Mouse (Mus musculus) forebrain, embryonic 14.5 days (tissue): ENCODE results near the gene Fscn3. TPM values are rescaled to one million over a fixed set of nuclear protein-coding genes. Genes with fewer than 3 reads are reported as not detected.
A peak's percentile ranks its signal among the peaks of the same experiment; 100 is the strongest.

ENCODE experiments used
- ATAC-seq: fragments of 200-750 bp; cut with Nextera tagmentation; 2 replicates; pipeline ENCODE4 v1.8.0; 2017; ENCODE audit warnings: mild to moderate bottlenecking, moderate library complexity
- DNase-seq: peaks from one replicate; pipeline ENCODE4 v3.0.0-alpha.2; 2015; ENCODE audit warnings: low spot score
- H3K27ac ChIP-seq: fragments of 300-500 bp; sonication (generic); 2 replicates; pipeline ENCODE4 v1.5.1; 2014; ENCODE audit warnings: low read depth, mild to moderate bottlenecking, control low read depth, low read length, moderate library complexity
- H3K27me3 ChIP-seq: fragments of 300-500 bp; sonication (generic); replicated peaks from 2 replicates; pipeline ENCODE4 v1.6.1; 2014; ENCODE audit warnings: low read length, control low read depth, mixed read lengths; ENCODE audit not compliant: control insufficient read depth, insufficient read depth
- H3K36me3 ChIP-seq: fragments of 300-500 bp; sonication (generic); 2 replicates; pipeline ENCODE4 v1.6.1; 2014; ENCODE audit warnings: low read length, control low read depth; ENCODE audit not compliant: control insufficient read depth, insufficient read depth
- H3K4me1 ChIP-seq: fragments of 300-500 bp; sonication (generic); 2 replicates; pipeline ENCODE4 v1.6.1; 2014; ENCODE audit warnings: antibody characterized with exemption, low read length, control low read depth; ENCODE audit not compliant: control insufficient read depth, insufficient read depth
- H3K4me2 ChIP-seq: fragments of 300-500 bp; sonication (generic); 2 replicates; pipeline ENCODE4 v1.6.1; 2014; ENCODE audit warnings: mild to moderate bottlenecking, control low read depth, low read length
- H3K4me3 ChIP-seq: fragments of 300-500 bp; sonication (generic); 2 replicates; pipeline ENCODE4 v1.5.1; 2014; ENCODE audit warnings: low read depth, low read length, control low read depth
- H3K9ac ChIP-seq: fragments of 300-500 bp; sonication (generic); 2 replicates; pipeline ENCODE4 v1.6.1; 2014; ENCODE audit warnings: mild to moderate bottlenecking, low read length, control low read depth, moderate library complexity
- H3K9me3 ChIP-seq: fragments of 300-500 bp; sonication (generic); replicated peaks from 2 replicates; pipeline ENCODE4 v1.6.1; 2016; ENCODE audit warnings: low read length, control low read depth, mixed read lengths; ENCODE audit not compliant: control insufficient read depth
- WGBS: fragments of 180-500 bp; shearing (Covaris S2); extraction: QIAGEN DNeasy Blood & Tissue Kit; methylation state at CpG from one replicate; pipeline ENCODE4 v1.1.7; 2014; 5-methylcytosine and 5-hydroxymethylcytosine counted together
- polyA plus RNA-seq: library from polyadenylated mRNA; unstranded; fragments of >200 nt; fragmentation: Nextera tagmentation; extraction: Ambion mirVana; gene quantifications from 2 replicates; pipeline ENCODE4 v1.2.1, GENCODE M21; 2014

Gene Fscn3
- polyA plus RNA-seq, 1 experiment from 2014 or later, result not detected

DNA sequence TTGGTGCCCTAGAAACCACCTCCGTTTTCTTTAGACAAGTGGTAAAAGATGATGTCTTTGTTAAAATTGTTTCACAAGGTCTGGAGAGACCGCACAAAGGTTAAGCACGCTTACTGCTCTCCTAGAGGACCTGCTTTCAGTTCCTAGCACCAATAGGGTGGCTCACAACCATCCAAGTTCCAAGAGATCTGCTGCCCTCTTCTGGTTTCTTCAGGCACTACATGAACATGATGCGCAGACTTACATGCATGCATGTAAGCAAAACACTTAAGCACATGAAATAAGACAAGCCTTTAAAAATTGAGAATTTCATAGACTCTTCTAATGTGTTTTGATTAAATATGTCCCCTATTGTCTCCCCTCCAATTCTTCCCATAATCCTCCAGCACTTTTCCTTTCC is 27.8 kb upstream of the Fscn3 start:
- Histone ChIP-seq H3K4me1 (peaks cover 12% of the 10 kb centered on the region), H3K9me3 (0 out of 2 replicates have a peak, but pooled peaks cover 3% of the 10 kb centered on the region), H3K4me3 (no peak overlapping the region), H3K36me3 (no peaks in the 10 kb centered on the region), H3K27ac (no peak overlapping the region), H3K9ac (no peak overlapping the region), H3K4me2 (no peak overlapping the region), H3K27me3 (peaks cover 6% of the 10 kb centered on the region; the same call in 1 of the 2 replicates)
- WGBS, result 93% methylated on average over 4 of the region's 4 CpGs
- ATAC-seq (no peak), DNase-seq (no peak)

- ATAC-seq, result no peak
Measured at GRCm38 (mm10) chr6:28410053-28410452, 17.5 kb upstream of the Fscn3 start.

GRCm38 (mm10) chr6:28411236-28411635 is 16.4 kb upstream of the Fscn3 start:
- WGBS, result 64% methylated on average over 2 of the region's 2 CpGs
- Histone ChIP-seq H3K9ac (no peak overlapping the region), H3K27ac (no peak overlapping the region), H3K4me3 (no peak overlapping the region), H3K4me1 (no peaks in the 10 kb centered on the region), H3K9me3 (no peaks in the 10 kb centered on the region), H3K4me2 (no peak overlapping the region), H3K36me3 (peaks cover 5% of the 10 kb centered on the region), H3K27me3 (no peaks in the 10 kb centered on the region)
- DNase-seq (no peak), ATAC-seq (no peak)

More at GRCm38 (mm10) chr6:28410053-28410452, 17.5 kb upstream of the Fscn3 start:
- H3K4me1 ChIP-seq, result no peaks in the 10 kb centered on the region
- H3K4me2 ChIP-seq, result no peak overlapping the region
- H3K27ac ChIP-seq, result no peak overlapping the region
- H3K9me3 ChIP-seq, result no peaks in the 10 kb centered on the region
- no peak overlapping the region for H3K9ac ChIP-seq
- H3K4me3 ChIP-seq, result no peak overlapping the region
- H3K27me3 ChIP-seq, result no peaks in the 10 kb centered on the region
- H3K36me3 ChIP-seq, result no peaks in the 10 kb centered on the region; the same call in 1 of the 2 replicates
- WGBS, result 90% methylated on average over 9 of the region's 9 CpGs
- no peak for DNase-seq

GRCm38 (mm10) chr6:28416981-28417380 is 10.6 kb upstream of the Fscn3 start:
- Histone ChIP-seq H3K4me2 (no peak overlapping the region), H3K9ac (no peak overlapping the region), H3K27me3 (no peaks in the 10 kb centered on the region), H3K36me3 (peaks cover 27% of the 10 kb centered on the region), H3K4me3 (no peak overlapping the region), H3K27ac (no peak overlapping the region), H3K9me3 (no peaks in the 10 kb centered on the region), H3K4me1 (peaks cover 14% of the 10 kb centered on the region)
- WGBS, result 83% methylated on average over 4 of the region's 4 CpGs
- ATAC-seq, result no peak
- DNase-seq, result no peak

DNA sequence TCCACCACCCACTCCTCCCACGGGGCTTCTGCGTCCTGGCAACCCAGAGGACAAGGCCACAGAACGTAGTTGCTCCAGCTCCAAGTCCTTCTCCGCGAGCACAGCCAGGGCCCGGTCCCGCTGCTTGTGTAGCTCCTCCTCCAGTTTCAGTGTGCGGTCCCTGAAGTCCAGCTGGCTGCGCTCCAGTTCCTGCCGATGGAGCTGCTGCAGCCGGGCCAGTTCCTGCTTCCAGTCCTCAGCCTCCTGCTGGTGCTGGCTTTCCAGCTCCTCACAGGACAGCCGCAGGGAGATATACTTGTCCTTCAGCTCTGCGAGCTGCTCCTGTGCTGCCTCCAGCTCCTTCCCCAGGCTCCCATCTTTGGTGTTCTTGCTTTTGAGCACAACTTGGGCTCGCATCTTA is 9.1 kb upstream of the Fscn3 start:
- WGBS, result 82% methylated on average over 14 of the region's 14 CpGs

DNA sequence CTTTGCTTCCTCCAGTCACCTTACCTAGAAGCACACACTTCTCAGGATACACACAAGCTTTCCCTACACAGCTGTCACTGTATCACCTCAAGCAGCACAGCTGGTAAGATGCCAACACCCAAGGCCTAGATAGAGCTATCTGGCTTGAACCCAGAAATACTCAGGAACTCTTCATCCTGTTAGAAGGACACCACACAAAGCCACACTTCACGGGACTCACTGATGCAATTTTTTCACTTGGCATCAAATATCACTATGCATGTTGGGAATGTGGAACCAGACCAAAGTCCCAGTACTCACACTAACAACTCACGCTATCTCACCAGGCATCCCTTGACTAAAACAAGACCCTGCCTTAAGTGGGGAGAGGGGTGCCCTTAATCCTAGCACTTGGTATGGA is 7.9 kb upstream of the Fscn3 start:
- no peak for ATAC-seq
- DNase-seq, result no peak
- peaks cover 27% of the 10 kb centered on the region for H3K36me3 ChIP-seq
- peaks cover 23% of the 10 kb centered on the region for H3K4me1 ChIP-seq
- H3K4me2 ChIP-seq, result peak overlapping the region; percentile 82
- H3K4me3 ChIP-seq, result no peak overlapping the region
- H3K9me3 ChIP-seq, result no peaks in the 10 kb centered on the region
- no peaks in the 10 kb centered on the region for H3K27me3 ChIP-seq
- H3K9ac ChIP-seq, result no peak overlapping the region
- WGBS, result 76% methylated on average over 2 of the region's 2 CpGs
- H3K27ac ChIP-seq, result no peak overlapping the region

More for the DNA sequence above, 9.1 kb upstream of the Fscn3 start:
- DNase-seq (no peak), ATAC-seq (no peak)
- H3K4me2 ChIP-seq, result no peak overlapping the region
- H3K4me1 ChIP-seq, result peaks cover 17% of the 10 kb centered on the region
- no peak overlapping the region for H3K9ac ChIP-seq
- H3K27me3 ChIP-seq, result no peaks in the 10 kb centered on the region
- H3K4me3 ChIP-seq, result no peak overlapping the region
- peaks cover 27% of the 10 kb centered on the region for H3K36me3 ChIP-seq
- H3K9me3 ChIP-seq, result no peaks in the 10 kb centered on the region
- no peak overlapping the region for H3K27ac ChIP-seq

DNA sequence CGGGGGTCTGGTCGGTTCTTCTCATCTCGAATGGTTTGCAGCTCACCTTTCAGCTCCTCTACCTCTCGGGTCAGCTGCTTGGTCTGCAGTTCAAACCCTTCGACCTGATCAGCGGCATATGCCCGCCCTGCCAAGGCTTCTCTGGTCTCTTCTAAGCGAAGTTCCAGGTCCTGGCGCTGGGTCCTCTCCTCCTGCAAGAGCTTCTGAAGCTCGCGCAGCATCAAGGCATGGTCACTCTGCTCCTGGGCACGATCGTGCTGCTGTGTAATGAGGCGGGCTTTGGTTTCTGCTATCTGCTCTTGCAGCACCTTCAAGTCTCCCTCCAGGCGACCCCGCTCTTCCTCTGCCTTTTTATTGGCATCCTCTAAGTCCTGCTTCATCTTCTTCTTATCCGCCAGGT is 7.2 kb upstream of the Fscn3 start:
- Histone ChIP-seq H3K27ac (no peak overlapping the region), H3K9me3 (no peaks in the 10 kb centered on the region), H3K9ac (0 out of 2 replicates have a peak overlapping the region, but pooled peaks have one; percentile 3), H3K4me2 (peak overlapping the region; percentile 82), H3K4me3 (peak overlapping the region; percentile 89), H3K4me1 (peaks cover 27% of the 10 kb centered on the region), H3K36me3 (peaks cover 25% of the 10 kb centered on the region), H3K27me3 (no peaks in the 10 kb centered on the region)
- 82% methylated on average over 17 of the region's 17 CpGs for WGBS
- DNase-seq, result no peak
- ATAC-seq, result no peak

- Histone ChIP-seq H3K27ac (no peak overlapping the region), H3K9ac (peak overlapping the region; percentile 81), H3K9me3 (no peaks in the 10 kb centered on the region), H3K4me2 (peak overlapping the region; percentile 82), H3K27me3 (no peaks in the 10 kb centered on the region), H3K36me3 (peaks cover 28% of the 10 kb centered on the region), H3K4me1 (peaks cover 27% of the 10 kb centered on the region), H3K4me3 (peak overlapping the region; percentile 89)
- WGBS, result 26% methylated on average over 13 of the region's 13 CpGs
- ATAC-seq (no peak), DNase-seq (no peak)
Measured at GRCm38 (mm10) chr6:28420865-28421264, 6.7 kb upstream of the Fscn3 start.

DNA sequence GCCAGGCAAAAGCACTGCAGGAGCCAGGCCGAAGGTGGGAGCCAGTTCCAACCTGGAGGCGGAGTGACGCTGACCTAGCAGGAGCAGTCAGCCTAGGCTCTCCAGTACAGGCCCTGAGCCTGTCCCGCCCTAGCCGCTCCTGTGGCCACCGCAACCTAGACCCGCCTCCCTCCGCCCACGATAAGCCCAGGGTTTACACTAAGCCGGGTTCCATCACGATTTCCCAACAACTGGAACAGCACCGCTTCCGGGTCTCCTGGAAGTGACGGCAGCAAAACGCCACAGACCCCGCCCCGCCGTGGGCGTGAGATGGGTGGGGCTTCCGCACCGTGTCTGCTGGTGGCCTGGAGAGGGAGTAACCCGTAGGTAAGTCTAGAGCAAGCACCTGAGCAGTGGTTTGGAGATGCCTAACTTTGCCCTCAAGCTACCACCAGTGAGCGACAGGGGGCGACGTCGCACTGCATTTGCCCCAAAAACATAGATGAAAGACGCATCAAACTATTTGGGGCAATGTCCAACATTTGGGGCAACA is 6.1 kb upstream of the Fscn3 start:
- DNase-seq (peak; percentile 93), ATAC-seq (peak; percentile 83)
- no peaks in the 10 kb centered on the region for H3K9me3 ChIP-seq
- H3K9ac ChIP-seq, result peak overlapping the region; percentile 81
- peaks cover 27% of the 10 kb centered on the region for H3K4me1 ChIP-seq
- under 1% methylated on average over 27 of the region's 27 CpGs for WGBS
- no peaks in the 10 kb centered on the region for H3K27me3 ChIP-seq
- no peak overlapping the region for H3K27ac ChIP-seq
- H3K4me3 ChIP-seq, result peak overlapping the region; percentile 89
- H3K4me2 ChIP-seq, result peak overlapping the region; percentile 82
- peaks cover 34% of the 10 kb centered on the region for H3K36me3 ChIP-seq
